Mouse (Mus musculus): ENCODE measurements around the gene Tram2. TPM values are rescaled to one million over a fixed set of nuclear protein-coding genes. Genes with fewer than 3 reads are reported as not detected.

The Tram2 gene
- total RNA-seq, 1 experiment from 2014 or later, result 7.0 TPM

- no peak for DNase-seq
Observed at GRCm38 (mm10) chr1:21067536-21068221, 11.3 kb downstream of the Tram2 start.

GRCm38 (mm10) chr1:21064153-21064552, 14.9 kb downstream of the Tram2 start:
- DNase-seq, result no peak

DNA sequence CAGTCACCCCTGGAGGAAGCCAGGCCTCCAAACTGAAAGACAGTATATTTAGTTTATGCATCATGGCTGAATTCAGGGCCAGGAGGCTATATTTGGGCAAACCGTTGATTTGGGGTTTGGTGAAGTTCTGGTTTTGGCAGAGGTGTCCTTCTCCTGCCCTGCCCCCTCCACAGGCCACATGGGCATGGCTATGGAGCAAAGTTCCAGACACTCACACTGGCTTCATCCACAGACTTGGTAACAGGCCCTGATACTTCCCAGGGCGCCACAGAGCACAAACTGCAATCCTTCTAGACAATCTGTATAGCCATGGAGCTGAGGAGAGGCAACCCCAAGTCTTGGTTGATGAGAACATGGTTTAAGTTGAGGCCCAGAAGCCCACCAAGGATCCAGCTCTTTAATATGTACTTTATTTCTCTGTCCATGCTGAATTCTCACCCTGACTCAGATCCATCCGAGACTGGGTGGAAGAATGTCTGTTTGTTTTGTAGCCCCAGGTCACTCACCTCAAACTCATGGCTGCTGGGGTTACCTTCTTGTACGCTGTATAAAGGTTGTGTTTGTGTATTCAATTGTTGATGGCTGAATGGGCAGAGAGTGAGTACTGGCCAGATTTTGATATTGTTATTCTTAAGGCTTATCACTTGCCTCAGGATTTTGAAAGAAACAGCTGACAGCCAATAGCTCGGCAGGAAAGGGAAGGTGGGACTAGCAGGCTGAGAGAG, 19.5 kb downstream of the Tram2 start:
- DNase-seq, result no peak

GRCm38 (mm10) chr1:21053009-21053408, 26.0 kb downstream of the Tram2 start:
- DNase-seq, result no peak

GRCm38 (mm10) chr1:21052608-21053007, 26.4 kb downstream of the Tram2 start:
- peak; percentile 24 for DNase-seq

DNA sequence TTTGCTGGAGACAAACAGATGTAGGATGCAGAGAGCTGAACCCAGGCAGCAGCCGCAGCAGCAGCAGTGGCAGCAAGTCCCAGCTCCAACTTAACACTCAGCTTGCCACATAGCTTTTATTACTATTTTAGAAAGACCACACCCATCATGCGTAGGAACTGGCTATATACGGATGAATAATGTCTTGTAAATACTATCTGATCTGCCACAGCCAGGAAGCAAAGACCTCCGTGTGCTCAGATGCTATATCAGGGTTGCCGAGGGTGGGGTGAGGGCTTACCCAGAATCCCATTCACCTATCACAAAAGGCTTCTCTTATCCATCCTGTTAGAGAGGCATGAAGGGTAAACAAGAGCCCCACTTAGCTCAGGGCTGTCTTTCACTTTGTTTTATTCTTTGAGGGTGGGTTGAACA, 26.9 kb downstream of the Tram2 start:
- no peak for DNase-seq

- DNase-seq, result no peak
Observed at GRCm38 (mm10) chr1:21049005-21049404, 30.0 kb downstream of the Tram2 start.

- no peak for DNase-seq
Observed at GRCm38 (mm10) chr1:21048402-21048801, 30.6 kb downstream of the Tram2 start.

DNA sequence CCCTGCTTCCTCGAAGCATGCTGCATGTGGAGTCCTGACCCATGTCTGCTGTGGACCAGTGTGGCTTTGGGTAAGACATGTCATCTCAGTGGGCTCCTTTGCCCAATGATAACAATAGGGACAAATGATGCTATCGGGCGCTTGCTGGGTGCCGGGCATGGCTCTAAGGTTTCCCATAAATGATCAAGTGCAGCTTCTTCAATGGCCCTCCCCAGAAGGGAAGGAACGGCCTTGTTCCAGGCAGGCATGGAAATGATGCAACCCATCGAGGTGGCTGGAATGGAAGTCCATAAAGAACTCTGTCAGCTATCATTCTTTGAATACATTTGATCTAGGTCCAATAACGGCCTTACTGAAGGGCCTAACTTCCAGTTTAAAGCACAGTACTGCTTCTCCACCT, 36.6 kb downstream of the Tram2 start:
- DNase-seq, result no peak

DNA sequence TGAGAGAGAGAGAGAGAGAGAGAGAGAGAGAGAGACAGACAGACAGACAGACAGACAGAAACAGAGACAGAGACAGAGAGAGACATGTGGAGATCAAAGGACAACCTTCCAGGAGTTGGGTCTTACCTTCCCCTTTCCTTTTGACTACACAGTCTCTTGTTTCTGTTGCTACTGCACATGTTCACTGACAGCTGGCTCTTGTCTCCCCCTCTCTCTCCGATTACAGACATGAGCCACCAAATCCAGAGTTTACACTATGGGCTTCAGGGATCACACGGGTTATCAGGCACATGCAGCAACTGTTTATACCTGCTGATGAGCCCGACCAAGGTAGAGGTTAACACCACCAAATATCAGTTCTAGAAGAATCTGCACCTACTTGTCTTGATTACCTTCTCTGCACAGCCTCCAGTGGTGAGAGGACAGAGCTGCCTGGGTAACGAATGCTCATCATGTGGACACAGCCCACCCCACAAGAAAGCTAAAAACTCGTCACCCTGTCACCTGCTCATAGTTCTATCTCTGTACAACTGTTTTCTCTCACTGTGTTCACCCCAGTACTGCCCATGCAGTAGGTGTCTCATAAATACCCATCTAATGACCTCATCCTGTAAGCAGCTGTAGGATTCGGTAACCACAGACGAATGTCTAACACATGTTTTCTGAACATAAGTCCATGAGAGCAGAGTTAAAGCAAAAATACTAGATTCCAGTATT, 38.3 kb downstream of the Tram2 start:
- DNase-seq, result no peak

- DNase-seq, result no peak
Observed at GRCm38 (mm10) chr1:21040173-21040572, 38.9 kb downstream of the Tram2 start.

DNA sequence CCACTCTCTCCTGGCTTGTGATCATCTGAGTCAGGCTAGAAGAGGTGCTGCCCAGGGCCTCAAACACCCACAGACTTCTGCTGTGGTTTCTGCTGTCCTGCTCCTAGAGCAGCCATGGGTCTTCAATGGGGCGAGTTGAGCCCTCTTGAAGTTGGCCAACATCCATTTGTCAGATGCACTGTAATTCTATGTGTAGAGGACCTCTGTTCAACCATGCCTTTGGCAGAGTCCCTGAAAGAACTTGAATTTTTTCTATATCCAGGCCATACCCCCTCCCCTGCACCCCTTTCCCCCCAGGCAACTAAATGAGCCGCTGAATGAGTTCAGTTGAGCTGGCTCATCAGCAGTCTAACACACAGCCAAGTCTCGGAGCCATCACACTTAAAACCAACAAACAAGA, 39.5 kb downstream of the Tram2 start:
- no peak for DNase-seq

DNA sequence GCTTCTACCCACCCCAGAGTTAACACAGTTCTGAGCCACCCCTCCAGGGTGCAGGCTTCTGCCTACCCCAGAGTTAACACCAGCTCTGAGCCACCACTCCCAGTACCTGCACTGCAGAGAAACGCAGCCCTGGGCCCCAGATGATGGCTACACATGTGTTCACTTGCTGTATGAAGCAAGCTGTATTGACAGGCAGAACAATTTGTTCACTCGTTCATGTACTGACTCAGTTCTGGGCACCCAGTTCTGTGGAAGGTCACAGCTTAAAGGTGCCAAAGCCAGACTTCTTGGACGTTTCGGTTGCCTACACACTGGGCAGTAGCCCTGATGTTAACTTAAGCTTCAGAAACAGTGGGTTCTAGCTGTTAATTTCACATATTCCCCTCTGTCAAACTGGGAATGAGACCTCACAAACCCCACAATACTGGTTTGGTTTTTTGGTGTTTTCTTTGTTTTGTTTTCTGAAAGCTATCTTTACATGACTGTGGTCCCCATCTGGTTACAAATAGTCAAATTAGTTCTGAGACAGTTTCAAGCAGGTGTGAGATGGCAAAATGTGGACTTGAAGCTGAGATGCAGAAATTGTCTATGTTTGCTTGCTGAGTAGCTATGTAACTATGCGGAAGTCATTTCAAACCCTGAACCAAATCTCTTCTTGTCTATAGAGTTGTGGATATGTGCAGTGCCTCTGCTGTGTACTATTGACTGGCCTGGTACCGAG, 41.0 kb downstream of the Tram2 start:
- DNase-seq, result no peak

GRCm38 (mm10) chr1:21035878-21036277, 43.2 kb downstream of the Tram2 start:
- DNase-seq, result no peak

GRCm38 (mm10) chr1:21033792-21034119, 45.3 kb downstream of the Tram2 start:
- DNase-seq, result no peak

- no peak for DNase-seq
Observed at GRCm38 (mm10) chr1:21033065-21033791, 45.8 kb downstream of the Tram2 start.

DNA sequence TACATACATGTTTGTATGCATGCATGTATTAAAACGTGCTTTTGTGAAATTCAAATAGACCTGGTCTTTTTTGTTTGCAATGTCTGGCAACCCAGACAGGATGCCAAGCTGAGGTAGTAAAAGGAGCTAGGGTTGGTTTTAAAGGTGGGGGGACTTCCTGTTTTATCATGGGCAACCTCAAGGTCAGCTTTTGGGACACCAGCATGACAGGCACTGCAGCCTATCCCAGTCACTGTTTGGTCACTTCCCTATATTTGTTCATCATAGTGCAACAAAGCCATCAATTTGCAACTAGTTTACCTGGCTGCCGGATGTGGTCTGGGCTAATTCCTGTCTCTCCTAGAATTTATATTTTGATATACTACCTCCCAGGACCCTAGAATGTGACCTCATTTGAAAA, 47.4 kb downstream of the Tram2 start:
- DNase-seq, result no peak

- DNase-seq, result no peak
Observed at GRCm38 (mm10) chr1:21029000-21029399, 50.0 kb downstream of the Tram2 start.

DNA sequence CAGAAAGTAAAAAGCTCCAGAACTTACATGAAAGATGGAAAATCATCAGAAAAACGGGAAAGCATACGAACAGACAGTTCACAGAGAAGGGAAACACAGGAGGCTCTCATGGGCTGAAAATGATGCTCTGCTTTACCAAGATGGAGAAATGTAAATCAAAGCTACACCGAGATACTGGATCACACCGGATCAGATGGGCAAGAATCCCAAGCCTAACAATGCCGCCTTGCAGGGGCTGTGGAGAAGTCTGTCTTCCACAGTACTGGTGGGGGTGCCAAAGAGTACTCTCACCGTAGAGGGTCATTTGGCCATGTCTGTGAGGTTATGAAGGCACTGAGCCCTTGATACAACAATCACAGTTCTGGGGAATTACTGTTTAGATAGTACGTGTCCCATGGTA, 52.5 kb downstream of the Tram2 start:
- no peak for DNase-seq

DNA sequence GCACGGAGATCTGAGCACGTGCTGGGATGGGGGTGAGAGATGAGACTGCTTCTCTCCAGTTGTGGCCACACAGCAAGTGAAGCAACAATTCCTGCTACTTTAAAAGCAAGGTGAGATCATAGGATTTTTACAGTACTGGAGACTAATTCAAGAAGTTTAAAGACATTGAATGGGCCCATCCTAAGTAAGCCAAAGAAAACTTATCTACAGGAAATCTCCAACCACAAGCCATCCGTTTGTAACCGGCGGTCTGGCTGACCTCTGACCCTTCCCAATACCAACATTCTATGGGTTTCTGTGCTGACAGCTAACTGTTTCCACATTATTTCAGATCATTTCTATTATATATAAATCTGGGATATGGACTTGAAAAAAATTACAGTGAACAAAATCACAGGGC, 53.8 kb downstream of the Tram2 start:
- no peak for DNase-seq

DNA sequence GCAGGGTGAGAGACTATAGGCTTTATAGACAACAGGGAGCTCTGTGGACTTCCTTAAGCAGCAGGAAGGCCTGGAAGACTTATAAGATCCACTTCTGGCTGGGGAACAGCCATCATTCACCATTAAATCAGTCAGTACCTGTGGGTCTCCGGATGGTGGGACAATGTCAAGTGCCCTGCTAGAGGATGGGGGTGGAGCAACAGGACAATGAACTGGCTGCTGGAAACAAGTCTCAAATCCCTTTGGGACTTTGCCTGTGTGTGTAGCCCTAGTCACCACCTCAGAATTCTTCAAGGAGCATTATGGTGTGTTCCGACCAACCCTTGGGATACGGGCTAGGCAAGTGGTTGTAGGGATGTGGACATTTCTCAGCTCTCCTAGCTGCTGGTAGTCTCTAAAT, 55.9 kb downstream of the Tram2 start:
- DNase-seq, result no peak

DNA sequence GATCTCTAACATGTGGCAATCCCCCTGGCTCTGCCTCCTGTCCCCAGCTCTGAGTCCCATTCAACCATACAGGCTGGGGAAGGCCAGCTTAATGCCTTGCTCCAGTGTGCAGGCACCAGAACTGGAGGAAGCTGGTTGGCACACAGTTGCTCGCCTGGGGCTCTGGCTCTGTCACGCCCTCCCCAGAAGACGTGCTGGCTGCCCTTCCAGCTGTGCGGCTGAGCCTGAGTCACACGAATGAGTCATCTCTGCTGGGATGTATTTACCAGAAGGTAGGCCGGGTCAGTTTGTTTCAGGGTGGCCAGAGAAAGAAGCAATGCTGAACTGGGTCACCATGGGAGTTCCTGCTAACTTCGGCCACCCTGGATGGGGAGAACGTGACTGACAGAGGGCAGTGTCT, 64.6 kb downstream of the Tram2 start:
- DNase-seq, result peak; percentile 91

All from adrenal gland, postnatal 14 days (tissue).